In the genomic region with DNA sequence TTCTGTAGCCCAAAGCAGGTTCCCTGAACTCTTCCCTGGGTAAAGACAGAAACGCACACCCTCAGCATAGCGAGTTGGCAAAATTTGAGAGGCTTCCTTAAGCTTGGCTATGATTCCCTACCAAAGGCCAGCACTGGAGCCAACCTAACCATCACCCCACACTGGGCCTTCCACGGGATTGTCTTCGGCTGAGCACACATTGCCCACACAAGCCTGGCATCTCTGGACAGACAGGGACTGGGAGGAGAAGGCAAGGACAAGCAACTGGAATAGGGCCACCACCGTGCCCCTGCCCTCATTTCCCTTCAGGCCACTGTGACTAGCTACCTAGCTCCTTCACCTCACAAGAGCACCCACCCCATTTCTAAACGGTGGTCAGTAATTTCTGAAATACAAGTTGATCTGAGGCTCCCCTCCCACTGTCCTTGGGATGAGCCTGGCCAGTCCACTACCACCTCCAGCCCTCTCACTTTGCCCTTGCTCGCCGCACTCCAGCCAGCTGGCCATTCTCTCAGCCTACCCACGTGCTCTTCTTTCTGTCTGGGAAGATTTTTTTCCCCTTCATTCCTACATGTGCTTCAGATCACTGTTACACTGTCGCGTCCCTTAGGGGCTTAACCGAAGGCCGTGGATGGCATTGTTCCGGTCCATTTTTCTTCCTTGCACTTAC, we compare ENCODE assay signal across 8 mouse cellular contexts. TPM values are rescaled to one million over a fixed set of nuclear protein-coding genes. Genes with fewer than 3 reads are reported as not detected.
A peak's percentile ranks its signal among the peaks of the same experiment; 100 is the strongest.
DNase-seq lines count a peak whose midpoint lies in the region; ATAC-seq and TF ChIP-seq lines count a peak whose summit lies in the region.

Gene Homer2, minus strand, starts transcription at position 57 of the 670 bp plus-strand sequence.

- H3K36me3 ChIP-seq in thymus, adult 2 months (ENCODE audit: control insufficient read depth, insufficient read depth, low read length) = no peaks in the 10 kb centered on the region
- H3K36me3 ChIP-seq in forebrain, embryonic 15.5 days = no peaks in the 10 kb centered on the region
- H3K36me3 ChIP-seq in hindbrain, embryonic 10.5 days = no peaks in the 10 kb centered on the region
- no peaks in the 10 kb centered on the region for H3K36me3 ChIP-seq in liver, embryonic 11.5 days (ENCODE audit: control insufficient read depth, insufficient read depth, low read length)

- H3K9me3 ChIP-seq in forebrain, embryonic 15.5 days = no peaks in the 10 kb centered on the region
- peaks cover 8% of the 10 kb centered on the region for H3K9me3 ChIP-seq in hindbrain, embryonic 10.5 days
- no peaks in the 10 kb centered on the region; the same call in 1 of the 2 replicates for H3K9me3 ChIP-seq in liver, embryonic 11.5 days (ENCODE audit: control insufficient read depth, low read length)

- H3K27ac ChIP-seq in thymus, adult 2 months (ENCODE audit: control insufficient read depth, insufficient read depth, low read length) = no peak within 1 kb of the TSS
- peak within 1 kb of the TSS; percentile 72 for H3K27ac ChIP-seq in forebrain, embryonic 15.5 days (replicated peaks)
- H3K27ac ChIP-seq in hindbrain, embryonic 10.5 days = peak within 1 kb of the TSS; percentile 88
- no peak within 1 kb of the TSS for H3K27ac ChIP-seq in liver, embryonic 11.5 days (ENCODE audit: low read depth, low read length)

- peak within 1 kb of the TSS; percentile 70 for H3K4me2 ChIP-seq in forebrain, embryonic 15.5 days (replicated peaks)
- H3K4me2 ChIP-seq in liver, embryonic 11.5 days = peak within 1 kb of the TSS; percentile 97

- peaks cover 4% of the 10 kb centered on the region; the same call in 1 of the 2 replicates for H3K4me1 ChIP-seq in thymus, adult 2 months (replicated peaks; ENCODE audit: control insufficient read depth, insufficient read depth, low read length)
- peaks cover 13% of the 10 kb centered on the region for H3K4me1 ChIP-seq in forebrain, embryonic 15.5 days
- peaks cover 14% of the 10 kb centered on the region for H3K4me1 ChIP-seq in hindbrain, embryonic 10.5 days (replicated peaks)
- H3K4me1 ChIP-seq in liver, embryonic 11.5 days (replicated peaks; ENCODE audit: control insufficient read depth, insufficient read depth, low read length) = peaks cover 11% of the 10 kb centered on the region

- no peak for DNase-seq in thymus, adult 2 months
- no peak for DNase-seq in thymus, postnatal 25 days
- DNase-seq in hindbrain, embryonic 10.5 days (ENCODE audit: low spot score) = no peak
- no peak for DNase-seq in liver, embryonic 11.5 days (ENCODE audit: low spot score)
- DNase-seq in right cerebral cortex, adult 18-20 months = no peak
- DNase-seq in kidney, adult 11 months = no peak
- no peak for DNase-seq in urinary bladder, postnatal 10 days (ENCODE audit: low spot score)

- peak within 1 kb of the TSS; percentile 16; the same call in 1 of the 2 replicates for H3K4me3 ChIP-seq in thymus, adult 2 months (ENCODE audit: control insufficient read depth, insufficient read depth, low read length)
- H3K4me3 ChIP-seq in forebrain, embryonic 15.5 days = peak within 1 kb of the TSS; percentile 79
- H3K4me3 ChIP-seq in hindbrain, embryonic 10.5 days = peak within 1 kb of the TSS; percentile 72
- peak within 1 kb of the TSS; percentile 69 for H3K4me3 ChIP-seq in liver, embryonic 11.5 days (ENCODE audit: low read depth, low read length)

- peaks cover 9% of the 10 kb centered on the region; the same call in 1 of the 2 replicates for H3K27me3 ChIP-seq in thymus, adult 2 months (ENCODE audit: control insufficient read depth, insufficient read depth, low read length)
- H3K27me3 ChIP-seq in forebrain, embryonic 15.5 days = 0 out of 2 replicates have a peak, but pooled peaks cover 3% of the 10 kb centered on the region
- H3K27me3 ChIP-seq in hindbrain, embryonic 10.5 days (ENCODE audit: insufficient read depth, poor library complexity, severe bottlenecking) = peaks cover 61% of the 10 kb centered on the region
- H3K27me3 ChIP-seq in liver, embryonic 11.5 days (replicated peaks; ENCODE audit: control insufficient read depth, insufficient read depth, low read length) = peaks cover 40% of the 10 kb centered on the region

- H3K9ac ChIP-seq in forebrain, embryonic 15.5 days (replicated peaks) = peak within 1 kb of the TSS; percentile 66
- peak within 1 kb of the TSS; percentile 67 for H3K9ac ChIP-seq in liver, embryonic 11.5 days (ENCODE audit: low read depth, low read length)

- no peak for TF ChIP-seq CTCF in thymus, adult 2 months (IDR thresholded peaks at IDR 0.05; ENCODE audit: borderline replicate concordance, control insufficient read depth, extremely low read depth, insufficient read depth, low read length, poor library complexity)

- peak; percentile 33; the same call in 1 of the 2 replicates for ATAC-seq in forebrain, embryonic 15.5 days (replicated peaks)
- ATAC-seq in liver, embryonic 11.5 days (replicated peaks; ENCODE audit: low FRiP score) = no peak

- WGBS in thymus, adult 2 months = 85% methylated on average over 14 of the region's 14 CpGs
- 74% methylated on average over 14 of the region's 14 CpGs for WGBS in forebrain, embryonic 15.5 days
- 75% methylated on average over 14 of the region's 14 CpGs for WGBS in hindbrain, embryonic 10.5 days
- WGBS in liver, embryonic 11.5 days = 78% methylated on average over 14 of the region's 14 CpGs

- no peak for TF ChIP-seq POLR2A in thymus, adult 2 months (IDR thresholded peaks at IDR 0.05; ENCODE audit: control insufficient read depth, extremely low read depth, insufficient read depth, low read length, poor library complexity)

RNA-seq across cellular contexts. Expression of gene Homer2, which starts in this region (rescaled TPM):
- 1.2 and 2.4 TPM in 2 replicates for polyA plus RNA-seq in thymus, adult 2 months (2012; rRNA removed)
- polyA plus RNA-seq in forebrain, embryonic 15.5 days (2015; fragmentation: Nextera tagmentation; extraction: Ambion mirVana) = 25.0 and 25.9 TPM in 2 replicates
- 14.7 and 18.5 TPM in 2 replicates for polyA plus RNA-seq in hindbrain, embryonic 10.5 days (2016; fragmentation: Nextera tagmentation; extraction: Ambion mirVana)
- polyA plus RNA-seq in liver, embryonic 11.5 days (2014; fragmentation: Nextera tagmentation; extraction: Ambion mirVana) = 16.0 and 17.7 TPM in 2 replicates

Comparison
In these comparisons a context has a peak if more than half of its experiments do, and no peak if none do; other contexts are left out.
1. H3K27ac ChIP-seq: peak in forebrain, embryonic 15.5 days (single experiment) and hindbrain, embryonic 10.5 days (single experiment); none in thymus, adult 2 months (single experiment) and liver, embryonic 11.5 days (single experiment).
2. H3K4me3 ChIP-seq: peak in every context shown above with its lines; median percentile 79 in forebrain, embryonic 15.5 days; 72 in hindbrain, embryonic 10.5 days; 69 in liver, embryonic 11.5 days; 16 in thymus, adult 2 months.